Mouse (Mus musculus): ENCODE measurements around the gene Gm3604. TPM values are rescaled to one million over a fixed set of nuclear protein-coding genes. Genes with fewer than 3 reads are reported as not detected.

The Gm3604 gene
- polyA plus RNA-seq (2012; rRNA removed), result 0.82 and 2.3 TPM in 2 replicates

GRCm38 (mm10) chr13:62382952-62383351 is at the start of gene Gm3604:
Gene Gm3604, minus strand, starts transcription at chr13:62383177.

Other genes starting within 250 kb of the Gm3604 start
- gene Gm49359, start 83.7 kb upstream of the Gm3604 start, polyA plus RNA-seq (2012; rRNA removed), result 4.8 and 9.6 TPM in 2 replicates
- gene Zfp935, start 175.3 kb upstream of the Gm3604 start, polyA plus RNA-seq (2012; rRNA removed), result not detected in 2 replicates
- 9.7 and 17.0 TPM in 2 replicates for gene Zfp934, start 188.0 kb upstream of the Gm3604 start, polyA plus RNA-seq (2012; rRNA removed)
- gene 6720489N17Rik, start 241.0 kb upstream of the Gm3604 start, polyA plus RNA-seq (2012; rRNA removed), result 4.2 and 9.9 TPM in 2 replicates